Mouse (Mus musculus) monocyte, adult 2 months (primary cell): ENCODE data around the gene Vrk1.

ENCODE experiments used
- DNase-seq, 2 experiments: peaks; one replicate each; pipeline ENCODE4 v3.0.0; 2022; ENCODE audit warnings: low spot score in 2 of 2, low read depth in 1 of 2

Gene Vrk1

DNA sequence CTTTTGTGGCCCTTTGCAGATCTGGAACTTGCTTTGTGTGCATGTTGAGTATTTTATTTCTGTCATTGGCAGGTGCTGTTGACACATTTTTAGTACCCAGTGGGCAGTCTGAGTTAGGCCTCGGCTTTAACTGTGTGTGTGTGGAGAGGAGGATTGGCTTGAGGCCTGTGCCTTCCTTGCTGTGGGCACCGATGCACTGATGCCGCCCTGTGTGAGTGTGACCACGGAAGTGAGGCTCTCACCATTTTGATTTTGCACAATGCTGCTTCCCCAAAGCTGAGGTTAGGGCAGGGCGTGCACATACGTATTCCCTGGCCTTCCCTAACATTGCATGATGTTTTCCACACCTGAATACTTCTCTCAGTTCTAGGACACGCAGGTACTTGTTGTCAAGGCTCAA lies 30.2 kb downstream of the Vrk1 start:
- no peak for DNase-seq

GRCm38 (mm10) chr12:106046143-106046795 lies 36.2 kb downstream of the Vrk1 start:
- DNase-seq, result no peak

DNA sequence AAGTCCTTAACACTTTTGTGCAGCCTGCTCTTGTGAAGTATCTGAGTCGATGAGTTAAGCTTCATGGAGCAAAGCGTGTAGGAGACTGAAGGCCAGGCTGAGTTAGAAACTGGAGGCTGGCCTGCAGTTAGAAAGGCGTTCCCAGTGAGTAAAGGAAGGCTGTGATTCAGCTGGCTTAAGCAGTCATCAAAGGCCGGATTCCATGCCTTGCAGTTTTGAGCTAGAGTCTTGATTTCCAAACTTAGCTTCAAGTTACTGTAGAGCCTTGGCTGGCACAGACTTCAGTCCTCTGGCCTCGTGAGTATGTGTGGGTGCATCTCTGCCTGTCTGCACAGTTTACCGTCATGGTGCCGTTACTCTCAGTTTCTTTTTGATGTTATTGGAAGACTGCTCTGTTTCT lies 42.2 kb downstream of the Vrk1 start:
- DNase-seq, result no peak

DNA sequence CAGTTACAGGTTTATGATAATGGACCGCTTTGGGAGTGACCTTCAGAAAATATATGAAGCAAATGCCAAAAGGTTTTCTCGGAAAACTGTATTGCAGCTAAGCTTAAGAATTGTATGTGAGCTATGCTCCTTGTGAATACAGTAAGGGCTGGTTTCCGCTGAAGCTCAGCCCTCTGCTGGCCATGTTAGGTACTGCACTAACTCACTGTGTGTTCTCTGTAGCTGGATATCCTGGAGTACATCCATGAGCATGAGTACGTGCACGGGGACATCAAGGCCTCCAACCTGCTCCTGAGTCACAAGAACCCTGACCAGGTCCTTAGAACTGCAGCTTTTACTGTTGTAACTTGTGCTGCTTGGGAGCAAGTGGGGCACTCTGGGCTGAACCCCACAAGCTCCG lies 45.8 kb downstream of the Vrk1 start:
- DNase-seq, result peak; percentile 42 to 61

DNA sequence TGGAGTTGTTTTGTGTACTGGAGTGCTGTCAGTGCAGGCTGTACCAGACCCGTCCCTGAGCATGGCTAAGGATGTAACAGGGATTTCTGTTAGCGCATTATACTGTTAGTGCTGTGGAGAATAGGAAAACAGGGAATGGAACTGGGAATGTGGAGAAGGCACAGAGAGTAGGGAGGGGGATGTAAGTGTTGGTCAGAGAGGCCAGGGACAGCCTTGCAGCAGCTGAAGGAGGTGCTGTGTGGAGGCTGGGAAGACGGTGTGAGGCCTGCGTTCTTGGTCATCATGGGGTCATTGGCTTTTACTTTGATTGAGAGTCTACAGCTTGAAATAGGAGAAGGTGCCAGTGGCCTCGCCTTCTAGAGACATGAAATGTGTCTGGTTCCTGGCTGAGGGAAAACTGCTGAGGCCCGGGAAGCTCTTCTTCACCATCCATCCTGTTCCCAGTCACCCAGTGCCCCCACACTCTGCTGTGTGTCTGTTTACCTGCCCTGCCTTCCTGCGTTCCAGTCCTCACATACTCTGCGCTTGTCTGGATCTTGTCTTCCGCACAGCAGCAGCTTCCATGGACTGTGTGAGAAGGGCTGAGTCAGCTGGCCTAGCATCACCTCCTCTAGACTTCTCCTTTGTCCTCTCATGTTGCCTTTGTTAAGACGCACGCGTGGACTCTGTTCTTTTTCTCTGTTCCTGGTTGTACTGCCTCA lies 50.0 kb downstream of the Vrk1 start:
- DNase-seq, result no peak

DNA sequence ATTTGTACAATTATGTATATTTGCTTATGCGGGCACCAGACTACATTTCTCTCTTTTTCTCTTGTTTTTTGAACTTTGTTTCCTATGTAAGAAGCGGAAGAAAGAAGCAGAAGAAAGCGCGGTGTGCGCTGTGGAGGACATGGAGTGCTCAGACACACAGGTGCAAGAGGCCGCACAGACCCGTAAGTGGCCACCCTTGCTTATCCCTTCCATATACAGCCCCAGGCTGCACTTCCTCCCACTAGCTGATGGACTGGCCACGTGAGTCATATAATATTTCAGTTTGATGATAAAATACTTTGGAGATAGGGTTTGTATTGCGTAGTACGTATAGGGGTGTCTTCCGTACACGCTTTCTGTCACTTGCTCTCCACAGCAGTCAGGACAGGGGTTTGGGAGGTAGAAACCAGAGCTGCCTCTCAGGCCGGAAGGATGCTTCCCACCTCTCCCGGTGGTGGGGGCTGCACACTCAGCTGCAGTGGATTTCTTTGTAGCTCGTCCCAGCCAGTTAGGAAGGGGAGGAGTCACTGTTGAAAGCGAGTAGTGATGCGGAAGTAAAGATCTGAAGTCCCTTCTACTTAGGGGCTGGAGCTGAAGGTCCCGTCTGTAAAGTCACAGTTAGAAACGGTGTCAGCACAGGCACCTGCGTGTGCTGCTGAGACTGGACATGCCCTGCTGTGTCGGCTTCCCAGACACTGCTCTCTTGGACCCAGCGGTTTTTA lies 60.6 kb downstream of the Vrk1 start:
- DNase-seq, result no peak

- DNase-seq, result no peak
Observed at GRCm38 (mm10) chr12:106071575-106072166, 61.6 kb downstream of the Vrk1 start.

- no peak for DNase-seq
Observed at GRCm38 (mm10) chr12:106074371-106075155, 64.5 kb downstream of the Vrk1 start.

DNA sequence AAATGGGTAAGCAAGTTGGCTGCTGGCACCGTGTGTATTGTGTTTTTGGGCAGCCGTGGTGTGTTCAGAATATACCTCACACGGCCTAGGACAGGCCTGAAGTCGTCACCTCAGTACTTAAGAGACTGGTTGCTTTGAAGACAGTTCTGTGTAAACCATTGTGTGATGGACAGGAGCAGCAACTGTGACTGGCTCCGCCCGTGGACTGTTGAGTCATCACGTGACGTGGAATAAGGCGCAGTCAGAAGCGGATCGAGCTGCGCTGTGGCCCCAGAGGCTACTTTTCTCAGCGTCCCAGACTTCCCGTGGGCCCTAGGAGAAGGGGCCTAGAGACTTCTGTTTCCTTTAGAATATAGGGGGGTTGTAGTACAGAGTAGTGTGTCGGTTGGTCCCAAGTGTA lies 66.1 kb downstream of the Vrk1 start:
- DNase-seq, result no peak

GRCm38 (mm10) chr12:106080511-106080910 lies 70.5 kb downstream of the Vrk1 start:
- no peak for DNase-seq

GRCm38 (mm10) chr12:106080945-106081747 lies 71.1 kb downstream of the Vrk1 start:
- DNase-seq, result no peak

GRCm38 (mm10) chr12:106081748-106082140 lies 71.7 kb downstream of the Vrk1 start:
- no peak for DNase-seq

DNA sequence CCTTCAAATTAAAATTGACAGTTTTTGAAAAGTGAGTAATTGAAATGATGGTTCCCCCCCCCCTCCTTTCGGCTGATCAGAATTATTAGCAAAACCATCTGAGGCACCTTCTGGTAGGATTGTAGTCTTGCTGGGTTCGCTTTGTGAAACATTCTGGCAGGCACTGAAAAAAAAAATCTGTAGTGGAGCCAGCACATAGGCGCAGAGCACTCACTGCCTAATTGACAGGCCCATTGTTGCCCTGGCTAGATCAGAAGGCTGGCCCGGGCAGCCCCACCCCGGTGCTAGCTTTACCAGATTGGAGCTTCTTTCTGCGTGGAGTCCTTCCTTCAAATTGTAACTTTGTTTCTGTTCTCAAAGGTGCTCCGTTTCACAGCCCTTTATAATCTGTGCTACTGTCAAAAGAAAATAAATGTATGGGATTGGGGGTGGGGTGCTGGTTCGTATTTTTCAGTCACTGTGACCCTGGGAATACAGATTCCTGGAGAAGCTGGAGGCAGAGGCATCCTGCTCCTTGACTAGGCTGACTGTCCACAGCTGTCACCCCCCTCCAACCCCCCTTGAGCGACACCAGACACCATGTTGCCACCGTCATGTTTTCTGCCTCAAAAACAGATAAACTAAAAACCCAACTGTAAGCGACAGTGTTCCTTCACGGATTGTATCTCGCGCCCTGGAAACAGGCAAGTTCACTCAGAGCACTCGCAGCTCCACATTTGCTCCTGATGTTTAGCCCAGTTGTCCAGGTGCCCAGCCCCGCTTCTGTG lies 72.3 kb downstream of the Vrk1 start:
- no peak for DNase-seq

GRCm38 (mm10) chr12:106082958-106083381 lies 72.9 kb downstream of the Vrk1 start:
- DNase-seq, result no peak

DNA sequence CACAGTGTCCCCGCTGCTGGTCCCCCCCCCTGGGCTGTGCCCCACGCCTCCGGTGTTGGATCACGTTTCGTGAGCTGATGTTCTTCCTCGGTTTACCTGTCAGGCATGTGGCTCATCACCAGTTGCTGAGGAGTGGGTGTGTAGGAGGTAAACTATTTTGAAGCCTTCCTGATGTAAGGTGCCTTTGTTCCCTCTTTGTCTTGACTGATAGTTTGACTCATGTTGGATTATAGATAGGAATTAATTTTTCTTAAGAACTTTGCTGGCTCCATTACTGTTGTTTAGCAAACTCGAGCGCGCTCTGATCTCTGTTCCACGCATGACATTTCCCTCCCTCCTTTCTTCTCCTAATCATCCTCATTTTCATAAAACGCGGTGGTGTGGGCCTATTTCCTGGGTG lies 74.1 kb downstream of the Vrk1 start:
- DNase-seq, result no peak

DNA sequence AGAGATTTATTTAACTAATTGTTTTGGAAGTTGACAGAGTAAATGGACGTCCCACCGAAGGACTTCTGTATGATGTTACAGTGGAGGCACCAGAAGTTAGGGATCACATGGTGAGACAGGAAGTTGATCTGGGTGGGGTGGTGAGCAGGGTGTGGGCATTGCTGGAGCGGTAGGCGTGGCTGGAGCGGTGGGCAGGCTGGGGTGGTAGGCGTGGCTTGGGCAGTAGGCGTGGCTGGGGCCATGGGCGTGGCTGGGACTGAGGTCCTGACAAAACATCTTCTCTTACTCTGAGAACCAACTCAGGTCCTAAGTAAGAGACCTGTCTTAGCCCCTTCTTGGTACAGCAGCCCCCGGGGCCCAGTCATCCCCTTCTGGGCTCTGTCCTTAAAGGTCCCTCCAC lies 84.8 kb downstream of the Vrk1 start:
- no peak for DNase-seq

DNA sequence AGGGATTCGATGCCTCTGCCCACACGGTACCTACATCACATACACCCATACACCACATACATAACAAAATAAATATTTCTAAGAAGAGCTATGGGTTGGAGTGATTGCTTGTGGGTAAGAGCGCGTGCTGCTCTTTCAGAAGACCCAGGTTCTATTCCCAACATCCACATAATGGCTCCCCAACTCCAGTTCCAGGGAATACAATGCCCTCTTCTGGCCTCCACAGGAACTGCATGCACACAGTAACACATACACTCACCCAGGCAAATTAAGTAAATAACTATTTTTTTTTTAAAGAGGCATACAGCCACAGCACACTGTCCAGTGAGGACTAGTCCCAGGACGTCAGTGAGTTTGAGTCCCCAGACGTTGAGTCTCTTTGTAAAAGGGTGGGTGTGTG lies 92.0 kb downstream of the Vrk1 start:
- DNase-seq, result no peak

DNA sequence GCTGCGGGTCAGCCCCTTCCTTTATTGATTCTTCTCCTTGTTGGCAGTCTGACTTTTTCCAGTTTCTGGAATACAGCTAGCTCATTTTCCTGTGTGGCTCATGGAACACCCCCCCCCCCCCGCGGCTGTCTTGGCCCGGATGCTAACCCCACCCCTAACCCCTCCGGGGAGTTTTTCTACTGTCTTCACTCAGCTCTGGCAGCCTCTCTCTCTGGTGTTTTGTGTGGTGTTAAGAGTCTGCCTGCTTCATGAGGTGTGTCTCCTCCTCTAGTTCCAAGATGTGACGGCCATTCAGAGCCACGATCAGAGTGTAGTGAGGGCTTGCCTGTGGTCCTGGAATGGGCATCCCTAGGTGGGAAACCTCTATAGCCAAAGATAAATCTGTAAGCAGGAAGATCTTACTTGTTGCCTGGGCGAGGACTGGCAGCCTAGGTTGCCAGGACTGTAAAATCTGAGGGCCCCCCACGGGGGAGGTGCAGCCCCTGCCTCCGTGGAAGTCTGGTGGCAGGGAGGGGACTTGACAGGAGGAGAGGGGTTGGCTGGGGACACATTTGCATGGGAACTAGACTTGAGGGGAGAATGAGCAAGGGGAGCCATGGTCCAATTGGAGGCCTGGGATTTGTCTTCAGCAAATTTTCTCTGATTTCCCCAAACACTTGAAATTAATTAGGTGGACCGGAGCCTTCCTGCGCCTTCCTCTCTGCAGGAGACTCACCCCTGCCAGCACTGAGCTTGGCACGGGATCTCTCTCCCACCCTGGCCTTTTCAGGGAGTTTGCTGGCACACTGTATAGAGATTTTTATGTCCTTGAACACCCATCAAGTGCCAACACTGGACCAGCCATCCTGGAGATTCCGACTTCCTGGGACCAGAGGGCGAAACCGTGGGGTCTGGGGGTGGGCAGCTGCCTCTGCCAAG lies 93.0 kb downstream of the Vrk1 start:
- no peak for DNase-seq

- no peak for DNase-seq
Observed at GRCm38 (mm10) chr12:106107272-106107671, 97.2 kb downstream of the Vrk1 start.
